Mouse (Mus musculus) inflammation-experienced regulatory T-cells, adult 6 months (primary cell): ENCODE measurements at regions not wholly inside any gene's neighbourhood (a gene's known extent, or its start where the extent isn't known, plus 50 kb on each side); places are given as distances from the start of the nearest gene placed in this dataset.

Source experiments
- ATAC-seq: one replicate; pipeline ENCODE4 v1.8.0; 2017

GRCm38 (mm10) chr19:51533221-51533620 is 730.9 kb upstream of the Ins1 start:
- no peak for ATAC-seq

GRCm38 (mm10) chr19:51534401-51534800 is 729.7 kb upstream of the Ins1 start:
- no peak for ATAC-seq

- ATAC-seq = peak; percentile 85
These were observed 712.1 kb upstream of the Ins1 start for GRCm38 (mm10) chr19:51552040-51552439.

GRCm38 (mm10) chr19:51568101-51568500 is 696.0 kb upstream of the Ins1 start:
- no peak for ATAC-seq
